Mouse (Mus musculus) spleen, adult 2 months (tissue): ENCODE measurements around the gene Scube2. TPM values are rescaled to one million over a fixed set of nuclear protein-coding genes. Genes with fewer than 3 reads are reported as not detected.

ENCODE experiments used
- DNase-seq, 2 experiments: peaks; one replicate each; pipeline versions ENCODE4 v3.0.0 to v3.0.0-alpha.2; 2012 to 2021; ENCODE audit warnings: low spot score in 2 of 2, low read depth in 1 of 2
- H3K27ac ChIP-seq: fragments of 200-500 bp; 2 replicates; pipeline ENCODE4 v1.5.1; 2012; ENCODE audit warnings: low read length, inconsistent platforms; ENCODE audit not compliant: insufficient read depth
- H3K27me3 ChIP-seq: fragments of 200-500 bp; 2 replicates; pipeline ENCODE4 v1.6.1; 2012; ENCODE audit warnings: mild to moderate bottlenecking, moderate library complexity, low read length, inconsistent platforms; ENCODE audit not compliant: control insufficient read depth, insufficient read depth
- H3K36me3 ChIP-seq: fragments of 200-500 bp; 2 replicates; pipeline ENCODE4 v1.6.1; 2012; ENCODE audit warnings: mild to moderate bottlenecking, low read length, inconsistent platforms; ENCODE audit not compliant: control insufficient read depth, insufficient read depth
- H3K4me1 ChIP-seq: fragments of 200-500 bp; 2 replicates; pipeline ENCODE4 v1.6.1; 2011; ENCODE audit warnings: inconsistent platforms; ENCODE audit not compliant: control insufficient read depth, insufficient read depth, insufficient read length
- H3K4me3 ChIP-seq: fragments of 200-500 bp; 2 replicates; pipeline ENCODE4 v1.5.1; 2011; ENCODE audit warnings: mild to moderate bottlenecking, inconsistent platforms; ENCODE audit not compliant: insufficient read depth, insufficient read length; ENCODE audit errors: extremely low read depth
- CTCF ChIP-seq: fragments of 200-500 bp; IDR thresholded peaks from 2 replicates; pipeline ENCODE4 v1.5.1; 2011; ENCODE audit warnings: mild to moderate bottlenecking, inconsistent platforms; ENCODE audit not compliant: insufficient read depth, insufficient read length, insufficient replicate concordance; ENCODE audit errors: extremely low read depth
- POLR2A ChIP-seq: fragments of 200-500 bp; IDR thresholded peaks from 2 replicates; pipeline ENCODE4 v1.6.1; 2011; ENCODE audit warnings: low read depth, low read length, inconsistent platforms
- WGBS: fragments of 180-500 bp; shearing (Covaris S2); methylation state at CpG from one replicate; pipeline ENCODE4 v1.1.7; 2018; 5-methylcytosine and 5-hydroxymethylcytosine counted together
- polyA plus RNA-seq: library from polyadenylated mRNA; depleted of rRNA; stranded (reverse); fragments of >200 nt; gene quantifications from 2 replicates; pipeline ENCODE4 v1.2.3, GENCODE M21; 2012

Scube2 gene
- polyA plus RNA-seq, 1 experiment: 0.22 TPM

DNA sequence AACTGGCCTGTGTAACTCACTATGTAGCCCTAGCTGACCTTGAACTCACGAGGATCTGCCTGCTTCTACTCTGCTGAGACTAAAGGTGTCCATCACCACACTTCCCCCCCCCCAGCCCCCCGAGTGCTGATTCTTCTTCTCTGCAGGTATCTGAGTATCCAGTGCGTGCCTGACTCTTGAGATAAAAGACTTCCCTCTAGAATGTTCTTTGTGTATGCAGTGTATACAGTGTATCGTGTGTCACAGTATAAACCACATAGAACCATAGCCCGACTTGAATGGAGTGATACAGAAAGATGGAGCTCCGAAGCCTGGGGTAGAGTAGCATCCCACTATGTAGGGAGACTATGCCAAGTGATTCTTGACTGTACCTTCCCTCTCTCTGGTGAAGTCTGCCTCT, 21.4 kb downstream of the Scube2 start:
- H3K4me3 ChIP-seq: no peak overlapping the region
- H3K27ac ChIP-seq: no peak overlapping the region
- no peaks in the 10 kb centered on the region for H3K27me3 ChIP-seq
- DNase-seq: no peak
- no peaks in the 10 kb centered on the region for H3K36me3 ChIP-seq
- no peaks in the 10 kb centered on the region for H3K4me1 ChIP-seq
- 80% methylated on average over 6 of the region's 6 CpGs for WGBS
- no peak for TF ChIP-seq CTCF
- TF ChIP-seq POLR2A: no peak

DNA sequence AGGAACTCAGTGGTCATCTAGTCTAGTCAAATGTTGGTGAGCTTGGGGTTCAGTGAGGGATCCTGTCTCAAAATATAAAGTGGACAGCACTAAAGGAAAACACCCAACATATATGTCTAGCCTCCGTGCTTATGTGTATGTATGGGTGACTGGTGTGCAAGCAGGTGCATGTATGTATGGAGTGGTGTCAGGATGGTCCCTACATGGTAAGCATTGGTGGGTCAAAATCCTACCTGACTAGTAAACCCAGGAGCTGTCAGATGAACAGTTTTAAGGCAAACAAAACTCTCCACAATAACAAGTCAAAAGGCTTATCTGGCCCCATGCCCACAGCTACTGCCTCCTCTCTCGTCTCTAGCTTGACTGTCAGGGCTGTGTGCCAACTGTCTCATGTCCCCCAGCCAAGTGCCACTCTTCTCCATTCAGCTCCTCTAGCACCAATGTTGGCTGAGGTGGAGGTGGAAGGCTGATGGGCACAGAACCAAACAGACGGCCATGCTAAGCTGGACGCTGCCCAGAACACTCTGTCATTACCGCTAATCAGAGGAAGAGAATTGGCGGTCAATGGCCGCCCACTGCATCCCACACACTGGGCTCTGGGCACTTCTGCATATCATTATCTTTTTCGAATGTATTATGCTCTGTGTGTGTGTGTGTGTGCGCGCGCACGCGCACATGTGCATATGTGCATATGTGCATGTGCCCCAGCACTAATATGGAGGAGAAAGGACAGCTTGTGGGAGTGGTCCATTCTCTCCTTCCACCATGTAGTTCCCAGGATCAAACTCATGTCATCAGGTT, 23.7 kb downstream of the Scube2 start:
- no peaks in the 10 kb centered on the region for H3K27me3 ChIP-seq
- H3K4me1 ChIP-seq: no peaks in the 10 kb centered on the region
- WGBS: 87% methylated on average over 13 of the region's 13 CpGs
- DNase-seq: no peak
- TF ChIP-seq POLR2A: no peak
- TF ChIP-seq CTCF: no peak
- H3K36me3 ChIP-seq: no peaks in the 10 kb centered on the region
- no peak overlapping the region for H3K4me3 ChIP-seq
- H3K27ac ChIP-seq: no peak overlapping the region; the same call in 1 of the 2 replicates

DNA sequence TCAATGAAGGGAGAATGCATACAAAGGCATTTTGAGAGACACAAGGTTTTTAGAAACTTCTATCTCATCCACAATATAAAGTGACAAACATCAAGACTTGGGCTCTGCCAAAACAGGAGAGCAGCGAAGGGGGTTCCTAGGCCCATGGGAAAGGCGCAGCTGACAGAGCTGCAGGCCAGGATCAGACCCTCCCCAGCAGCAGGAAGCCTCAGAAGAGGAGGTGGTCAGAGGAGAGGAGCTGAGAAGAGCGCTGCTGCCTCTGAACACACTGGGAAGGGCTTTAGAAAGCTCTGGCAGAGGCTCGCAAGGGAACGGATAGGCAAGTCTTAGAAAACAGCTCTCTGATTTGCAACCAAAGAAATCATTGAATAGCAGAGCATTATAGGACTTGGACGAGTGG, 24.4 kb downstream of the Scube2 start:
- DNase-seq: no peak
- no peak overlapping the region for H3K4me3 ChIP-seq
- no peaks in the 10 kb centered on the region for H3K36me3 ChIP-seq
- no peak overlapping the region for H3K27ac ChIP-seq
- TF ChIP-seq POLR2A (no peak), CTCF (no peak)
- 85% methylated on average over 6 of the region's 6 CpGs for WGBS
- no peaks in the 10 kb centered on the region for H3K4me1 ChIP-seq
- H3K27me3 ChIP-seq: no peaks in the 10 kb centered on the region

GRCm38 (mm10) chr7:109838613-109839012, 26.9 kb downstream of the Scube2 start:
- Histone ChIP-seq H3K36me3 (no peaks in the 10 kb centered on the region), H3K4me3 (no peak overlapping the region), H3K27ac (no peak overlapping the region), H3K4me1 (no peaks in the 10 kb centered on the region), H3K27me3 (no peaks in the 10 kb centered on the region)
- WGBS: 39% methylated on average over 3 of the region's 3 CpGs
- no peak for DNase-seq
- TF ChIP-seq POLR2A (no peak), CTCF (no peak)

DNA sequence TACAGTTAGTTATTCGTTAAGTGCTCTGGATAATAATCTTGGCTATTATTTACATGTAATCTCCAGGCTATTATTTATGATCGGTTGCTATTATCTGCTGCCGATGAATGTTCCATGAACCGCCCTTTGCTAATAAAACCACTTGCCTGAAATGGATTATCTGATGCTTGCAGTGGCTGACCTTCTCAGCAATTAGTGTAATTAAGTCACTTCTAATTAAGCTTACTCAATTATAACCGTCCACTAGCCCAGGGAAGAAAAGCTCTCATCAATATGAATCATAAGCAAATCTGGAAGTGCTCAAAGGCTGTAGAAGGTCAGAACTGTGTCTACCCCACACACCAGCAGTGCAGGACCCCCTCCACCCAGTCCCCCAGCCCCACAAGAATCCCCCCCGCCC, 27.8 kb downstream of the Scube2 start:
- WGBS: 92% methylated on average over 6 of the region's 6 CpGs
- Histone ChIP-seq H3K4me3 (no peak overlapping the region), H3K4me1 (no peaks in the 10 kb centered on the region), H3K27me3 (no peaks in the 10 kb centered on the region), H3K27ac (no peak overlapping the region), H3K36me3 (no peaks in the 10 kb centered on the region)
- TF ChIP-seq CTCF (no peak), POLR2A (no peak)
- DNase-seq: no peak

DNA sequence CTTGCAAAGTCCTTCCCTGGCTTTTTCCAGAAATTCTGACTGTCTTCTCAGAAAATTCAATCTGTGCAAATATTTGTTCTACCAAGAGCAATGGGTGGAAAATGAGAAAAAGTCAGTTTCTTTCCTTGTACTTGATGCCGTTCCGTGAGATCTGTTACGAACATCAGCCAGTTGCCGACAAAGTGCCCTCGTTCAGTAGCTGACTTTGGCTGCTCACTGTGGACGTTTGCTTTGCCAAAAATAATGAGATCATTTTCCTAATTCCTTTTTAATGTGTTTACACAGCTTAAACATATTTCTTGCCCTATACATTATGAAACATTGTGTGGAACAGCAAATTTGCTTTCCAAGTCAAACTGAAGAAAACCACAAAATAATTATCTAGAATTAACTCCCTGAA, 30.6 kb downstream of the Scube2 start:
- Histone ChIP-seq H3K4me1 (no peaks in the 10 kb centered on the region), H3K27ac (no peak overlapping the region), H3K4me3 (no peak overlapping the region), H3K27me3 (no peaks in the 10 kb centered on the region), H3K36me3 (no peaks in the 10 kb centered on the region)
- TF ChIP-seq CTCF (no peak), POLR2A (no peak)
- 84% methylated on average over 6 of the region's 6 CpGs for WGBS
- DNase-seq: no peak

GRCm38 (mm10) chr7:109831376-109831775, 34.1 kb downstream of the Scube2 start:
- H3K27ac ChIP-seq: no peak overlapping the region
- 82% methylated on average over 2 of the region's 2 CpGs for WGBS
- no peaks in the 10 kb centered on the region for H3K4me1 ChIP-seq

More at GRCm38 (mm10) chr7:109831376-109831775, 34.1 kb downstream of the Scube2 start:
- no peak for DNase-seq
- Histone ChIP-seq H3K27me3 (no peaks in the 10 kb centered on the region), H3K4me3 (no peak overlapping the region), H3K36me3 (no peaks in the 10 kb centered on the region)
- no peak for TF ChIP-seq CTCF
- TF ChIP-seq POLR2A: no peak
